ENCODE assay signal across 9 mouse cellular contexts in genomic region chr5:118089102-118089501, GRCm38 (mm10).
A peak's percentile ranks its signal among the peaks of the same experiment; 100 is the strongest.
DNase-seq lines count a peak whose midpoint lies in the region; ATAC-seq and TF ChIP-seq lines count a peak whose summit lies in the region.
"Had no signal": no experiment of that assay in that cellular context is flagged by ENCODE, and none has a peak within 500 bp of the region (broad histone marks: within the 10 kb centered on the region; RNA-seq: fewer than 3 reads in every experiment).

No protein-coding gene starts in this region.

- no peak for TF ChIP-seq CTCF in gastrocnemius, adult 2 months (IDR thresholded peaks at IDR 0.05)
- no peak for TF ChIP-seq CTCF in Patski (IDR thresholded peaks at IDR 0.05)

- H3K27me3 ChIP-seq in Patski, result no peaks in the 10 kb centered on the region
- no peaks in the 10 kb centered on the region for H3K27me3 ChIP-seq in embryonic facial prominence, embryonic 11.5 days (ENCODE audit: control insufficient read depth, insufficient read depth, low read length)
- H3K27me3 ChIP-seq in heart, embryonic 16.5 days (ENCODE audit: control insufficient read depth, insufficient read depth, low read length), result no peaks in the 10 kb centered on the region

- peak; percentile 63 for DNase-seq in gastrocnemius, adult 2 months
- no peak for DNase-seq in gastrocnemius, postnatal 10 days
- DNase-seq in Patski (ENCODE audit: low read depth, low spot score), result no peak
- DNase-seq in embryonic facial prominence, embryonic 11.5 days (ENCODE audit: low spot score), result peak; percentile 48
- DNase-seq in lung, postnatal 10 days, result peak; percentile 48
- no peak for DNase-seq in thymus, postnatal 10 days (ENCODE audit: low spot score in 2 of 2)
- no peak for DNase-seq in c-Kit-positive CD71-positive TER-119-positive erythroid progenitor cells, embryonic 14.5 days (ENCODE audit: low spot score)

- H3K9me3 ChIP-seq in embryonic facial prominence, embryonic 11.5 days (replicated peaks; ENCODE audit: control insufficient read depth, low read length), result no peaks in the 10 kb centered on the region
- peaks cover 2% of the 10 kb centered on the region; the same call in 1 of the 2 replicates for H3K9me3 ChIP-seq in heart, embryonic 16.5 days (replicated peaks; ENCODE audit: control insufficient read depth, low read length)

- no peak overlapping the region; the same call in 1 of the 2 replicates for H3K27ac ChIP-seq in gastrocnemius, adult 2 months
- no peak overlapping the region for H3K27ac ChIP-seq in embryonic facial prominence, embryonic 11.5 days (replicated peaks; ENCODE audit: low read depth, low read length)
- H3K27ac ChIP-seq in heart, embryonic 16.5 days (ENCODE audit: low read length), result peak overlapping the region; percentile 33

- no peak overlapping the region for H3K4me3 ChIP-seq in gastrocnemius, adult 2 months
- H3K4me3 ChIP-seq in embryonic facial prominence, embryonic 11.5 days (ENCODE audit: low read depth, low read length), result no peak overlapping the region
- no peak overlapping the region for H3K4me3 ChIP-seq in heart, embryonic 16.5 days (ENCODE audit: low read length)
- H3K4me3 ChIP-seq: erythroblast, embryonic 14.5 days had no signal

- no peak overlapping the region for H3K4me2 ChIP-seq in embryonic facial prominence, embryonic 11.5 days (ENCODE audit: low read depth, low read length)
- peak overlapping the region; percentile 44 for H3K4me2 ChIP-seq in heart, embryonic 16.5 days (ENCODE audit: low read depth, low read length)

- in situ Hi-C loops in Patski (cut with MboI; ENCODE audit: low pct_unique_long_range_greater_than_20kb), result no loop called here

- peak; percentile 81 for ATAC-seq in Patski
- no peak; the same call in 1 of the 2 replicates for ATAC-seq in embryonic facial prominence, embryonic 11.5 days (replicated peaks; ENCODE audit: insufficient number of reproducible peaks, low FRiP score, low TSS enrichment, low read depth)
- ATAC-seq in heart, embryonic 16.5 days (replicated peaks; ENCODE audit: extremely low read depth, insufficient read depth, low FRiP score), result peak; percentile 83

- intact Hi-C loops in gastrocnemius, adult 2 months (cut with DNase I), result no loop called here

- H3K9ac ChIP-seq in embryonic facial prominence, embryonic 11.5 days (replicated peaks; ENCODE audit: low read length), result no peak overlapping the region
- 0 out of 2 replicates have a peak overlapping the region, but pooled peaks have one; percentile 21 for H3K9ac ChIP-seq in heart, embryonic 16.5 days (ENCODE audit: low read length)

- 60% methylated on average over 7 of the region's 7 CpGs for WGBS in embryonic facial prominence, embryonic 11.5 days
- 46% methylated on average over 7 of the region's 7 CpGs for whole genome bisulfite sequencing in heart, embryonic 16.5 days

- H3K4me1 ChIP-seq in embryonic facial prominence, embryonic 11.5 days (ENCODE audit: control insufficient read depth, insufficient read depth, low read length), result no peaks in the 10 kb centered on the region; the same call in 1 of the 2 replicates
- peaks cover 30% of the 10 kb centered on the region for H3K4me1 ChIP-seq in heart, embryonic 16.5 days (ENCODE audit: control insufficient read depth, insufficient read depth, low read length)

- H3K36me3 ChIP-seq in embryonic facial prominence, embryonic 11.5 days (replicated peaks; ENCODE audit: control insufficient read depth, insufficient read depth, low read depth, low read length), result peaks cover 8% of the 10 kb centered on the region
- peaks cover 21% of the 10 kb centered on the region for H3K36me3 ChIP-seq in heart, embryonic 16.5 days (ENCODE audit: control insufficient read depth, insufficient read depth)

- CTCF ChIA-PET in Patski (lab: Charles Lee), result interaction anchor here (0.8 to 3.0 kb wide), 4 partner anchors 8 to 23 kb away, joined by 3 to 12 read pairs (median 6); no protein-coding TSS in a partner anchor

- POLR2A ChIA-PET in Patski (lab: Charles Lee), result no interaction called here

Comparison
In these comparisons a context has a peak if more than half of its experiments do, and no peak if none do; other contexts are left out.
1. DNase-seq: peak in gastrocnemius, adult 2 months (single experiment), embryonic facial prominence, embryonic 11.5 days (single experiment) and lung, postnatal 10 days (single experiment); none in gastrocnemius, postnatal 10 days (single experiment), Patski (single experiment), thymus, postnatal 10 days (0 of 2) and c-Kit-positive CD71-positive TER-119-positive erythroid progenitor cells, embryonic 14.5 days (single experiment).